Mouse (Mus musculus) frontal cortex, adult 2 months (tissue): ENCODE measurements around the gene Eif4e1b. TPM values are rescaled to one million over a fixed set of nuclear protein-coding genes. Genes with fewer than 3 reads are reported as not detected.

ENCODE experiments used
- DNase-seq, 2 experiments: peaks; one replicate each; pipeline ENCODE4 v3.0.0; 2022; ENCODE audit warnings: low spot score in 1 of 2; ENCODE audit errors: extremely low spot score in 1 of 2
- polyA plus RNA-seq: library from polyadenylated mRNA; depleted of rRNA; stranded (reverse); fragments of >200 nt; gene quantifications from 2 replicates; pipeline ENCODE4 v1.2.3, GENCODE M21; 2012

Eif4e1b gene
- polyA plus RNA-seq, 1 experiment, result not detected

- peak in 1 of 2 experiments; percentile 75 for DNase-seq
Measured at GRCm38 (mm10) chr13:54797861-54798643, 14.3 kb downstream of the Eif4e1b start.

DNA sequence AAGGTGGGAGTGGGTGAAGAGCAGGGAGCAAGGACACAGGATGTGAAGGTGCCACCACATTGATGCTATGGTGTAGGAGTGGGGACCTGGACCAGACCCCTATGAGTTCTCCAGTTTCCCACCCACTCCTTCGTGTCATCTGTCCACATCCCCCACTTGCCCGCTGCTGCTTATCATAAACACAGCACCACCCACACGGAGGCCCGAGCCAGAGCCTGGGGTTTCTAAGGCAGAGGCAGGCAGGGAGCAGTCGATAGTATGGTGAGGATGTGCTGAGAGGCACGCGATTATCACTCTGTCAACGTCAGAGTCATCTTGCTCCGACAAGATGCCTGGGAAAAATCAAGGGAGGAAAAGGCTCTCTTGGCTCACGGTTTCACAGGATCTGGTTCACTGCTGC is 14.9 kb downstream of the Eif4e1b start:
- peak; percentile 69 to 85 for DNase-seq

- DNase-seq, result peak in 1 of 2 experiments; percentile 92
Measured at GRCm38 (mm10) chr13:54799701-54800100, 15.9 kb downstream of the Eif4e1b start.

DNA sequence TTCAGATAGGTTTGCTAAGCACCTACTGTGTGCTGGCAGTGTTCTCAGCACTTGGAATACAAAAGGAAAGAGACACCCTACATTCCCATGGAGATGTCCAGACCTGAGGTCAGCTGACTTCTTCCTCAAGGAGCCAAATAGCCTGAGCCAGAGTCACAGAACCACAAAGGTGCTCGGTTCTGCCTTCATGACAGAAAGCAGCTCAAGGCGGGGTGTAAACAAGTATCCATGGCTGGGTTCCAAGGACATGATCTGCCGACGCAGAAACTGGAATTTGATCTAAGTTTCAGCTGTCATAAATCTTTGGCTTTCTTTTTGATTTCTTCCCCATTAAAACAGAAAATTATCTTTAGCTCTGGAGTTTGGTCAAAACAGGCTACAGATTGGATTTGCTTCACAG is 16.4 kb downstream of the Eif4e1b start:
- DNase-seq, result no peak

GRCm38 (mm10) chr13:54803010-54803409 is 19.2 kb downstream of the Eif4e1b start:
- DNase-seq, result no peak

GRCm38 (mm10) chr13:54805134-54805838 is 21.5 kb downstream of the Eif4e1b start:
- DNase-seq, result peak in 1 of 2 experiments; percentile 76

- no peak for DNase-seq
Measured at GRCm38 (mm10) chr13:54806434-54806976, 22.7 kb downstream of the Eif4e1b start.

DNA sequence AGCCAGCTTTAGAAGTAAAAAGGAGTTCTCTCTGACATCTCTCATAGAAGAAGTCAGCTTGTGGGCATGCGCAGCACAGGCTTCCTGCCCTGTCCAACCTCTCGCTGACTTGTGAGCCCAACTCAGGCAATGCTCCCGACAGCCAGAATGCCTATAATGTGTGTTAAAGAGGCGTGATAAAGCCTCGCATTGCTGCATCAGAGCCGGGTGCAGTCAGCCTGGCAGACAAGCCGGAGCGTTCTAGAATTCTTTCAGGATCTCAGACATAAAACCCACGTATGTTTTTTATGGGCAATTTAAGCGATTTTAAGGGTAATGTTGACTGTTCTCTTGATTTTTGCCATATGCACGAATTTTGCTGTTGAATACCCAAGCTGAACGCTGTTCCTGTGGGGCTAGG is 24.3 kb downstream of the Eif4e1b start:
- peak in 1 of 2 experiments; percentile 51 for DNase-seq

- peak in 1 of 2 experiments; percentile 60 for DNase-seq
Measured at GRCm38 (mm10) chr13:54811476-54811875, 27.7 kb downstream of the Eif4e1b start.

- no peak for DNase-seq
Measured at GRCm38 (mm10) chr13:54813381-54813780, 29.6 kb downstream of the Eif4e1b start.

DNA sequence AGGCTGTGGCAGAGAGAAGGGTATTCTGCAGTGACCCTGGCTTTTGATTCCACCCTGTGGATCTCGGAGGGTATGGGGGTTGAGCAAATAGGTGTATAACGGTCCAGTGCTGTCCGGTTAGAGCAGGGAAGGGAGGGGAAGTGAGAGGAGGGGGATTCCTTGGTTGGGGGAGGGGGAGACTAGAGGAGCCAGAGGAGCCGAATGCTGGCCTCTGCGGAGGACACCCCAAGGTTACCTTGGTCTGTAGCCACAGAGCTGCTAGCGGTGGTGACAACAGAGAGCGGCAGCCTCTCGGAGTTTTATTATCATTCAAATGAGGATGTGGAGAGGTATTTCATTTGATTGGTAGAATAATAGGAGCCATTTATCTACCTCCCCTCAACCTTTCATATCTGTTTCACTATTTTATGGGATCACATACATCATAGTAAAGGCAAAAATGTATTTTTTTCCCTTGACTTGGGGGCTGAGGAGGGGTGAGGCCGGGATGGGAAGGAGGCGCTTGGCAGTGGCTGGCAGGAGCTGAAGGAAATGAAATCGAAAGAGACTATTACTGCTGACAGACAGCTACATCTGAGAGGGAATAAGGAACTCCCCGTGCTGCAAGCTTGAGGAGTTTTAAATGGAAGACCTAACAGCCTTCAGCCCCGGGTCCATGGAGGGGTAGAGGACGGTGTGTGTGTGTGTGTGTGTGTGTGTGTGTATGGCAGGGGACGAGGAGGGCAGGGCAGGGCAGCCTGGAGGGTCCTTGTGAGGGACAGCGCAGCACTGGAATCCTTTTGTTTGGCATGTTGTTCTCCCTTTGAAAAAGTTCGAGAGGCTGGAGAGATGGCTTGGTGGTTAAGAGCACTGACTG is 34.8 kb downstream of the Eif4e1b start:
- no peak for DNase-seq

DNA sequence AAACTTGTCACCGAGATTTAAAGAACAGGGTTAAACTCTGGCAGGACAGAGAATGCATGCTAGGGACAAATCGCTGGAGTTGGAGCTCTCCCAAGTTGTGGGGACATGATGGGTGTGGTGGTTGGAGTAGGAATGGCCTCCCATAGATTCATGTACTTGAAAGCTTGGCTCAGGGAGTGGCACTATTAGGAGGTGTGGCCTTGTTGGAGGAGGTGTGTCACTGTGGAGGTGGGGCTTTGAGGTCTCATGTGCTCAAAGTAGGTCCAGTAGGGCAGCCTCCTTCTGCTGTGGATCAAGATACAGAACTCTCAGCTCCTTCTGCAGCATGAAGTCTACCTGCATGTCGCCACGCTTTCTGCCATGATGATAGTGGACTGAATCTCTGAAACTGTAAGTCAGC is 37.3 kb downstream of the Eif4e1b start:
- DNase-seq, result no peak

- no peak for DNase-seq
Measured at GRCm38 (mm10) chr13:54821931-54822330, 38.1 kb downstream of the Eif4e1b start.

DNA sequence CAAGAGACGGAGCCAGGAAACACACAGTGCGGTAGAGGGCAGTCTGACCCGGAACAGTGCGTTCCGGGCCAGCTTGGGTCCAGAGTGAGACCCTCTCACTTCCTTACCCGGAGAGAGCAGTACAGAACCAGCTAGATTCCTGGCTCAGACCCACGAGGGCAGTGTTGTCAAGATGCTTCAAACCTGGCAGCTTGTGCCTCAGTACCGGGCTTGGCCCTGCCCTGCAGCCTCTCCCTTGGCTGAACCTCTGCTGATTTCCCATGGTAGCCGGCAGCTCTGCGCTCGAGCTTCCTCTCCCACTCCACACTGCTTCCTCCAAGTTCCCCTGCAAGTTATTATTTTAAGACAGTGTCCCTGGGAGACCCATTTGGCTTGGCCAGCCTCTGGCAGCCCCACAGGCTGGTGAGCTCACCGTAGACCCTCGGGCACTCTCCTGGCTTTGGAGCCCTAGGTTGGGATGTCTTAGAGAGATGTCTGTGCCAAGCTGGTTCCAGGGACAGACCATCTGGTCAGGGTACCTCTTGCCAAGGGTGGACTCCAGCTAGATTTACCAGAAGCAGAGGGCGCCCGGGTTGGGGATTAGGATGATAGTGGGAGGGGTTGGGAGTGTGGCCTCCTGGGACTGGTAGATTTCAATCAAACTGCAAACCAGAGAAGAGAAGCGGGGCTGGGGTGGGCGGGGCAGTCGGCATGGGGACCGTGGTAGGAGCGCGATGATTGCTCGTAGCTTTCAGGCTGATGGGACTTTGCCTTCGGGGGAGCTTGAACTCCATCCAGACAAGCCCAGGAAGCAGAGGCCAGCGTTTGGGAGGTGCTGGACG is 40.5 kb downstream of the Eif4e1b start:
- no peak for DNase-seq

DNA sequence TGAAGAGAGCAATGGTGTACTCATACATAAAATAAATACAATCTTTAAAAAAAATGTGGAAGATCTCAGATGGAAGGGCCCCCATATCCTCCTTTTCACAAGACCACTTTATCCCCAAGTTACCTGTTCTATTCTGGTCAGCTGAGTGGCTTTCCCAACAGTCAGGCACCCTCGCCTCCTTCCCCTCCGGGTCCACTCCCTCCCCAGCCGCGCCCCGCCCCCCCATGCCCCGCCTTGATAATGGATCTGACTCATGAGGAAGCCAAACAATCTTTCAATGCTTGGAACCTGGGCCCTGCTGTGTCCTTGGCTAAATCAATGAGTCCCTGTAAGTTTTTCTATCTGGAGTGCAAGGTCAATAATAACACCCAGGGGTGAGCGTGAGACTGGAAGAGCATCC is 44.2 kb downstream of the Eif4e1b start:
- DNase-seq, result no peak

GRCm38 (mm10) chr13:54828508-54828907 is 44.7 kb downstream of the Eif4e1b start:
- no peak for DNase-seq

DNA sequence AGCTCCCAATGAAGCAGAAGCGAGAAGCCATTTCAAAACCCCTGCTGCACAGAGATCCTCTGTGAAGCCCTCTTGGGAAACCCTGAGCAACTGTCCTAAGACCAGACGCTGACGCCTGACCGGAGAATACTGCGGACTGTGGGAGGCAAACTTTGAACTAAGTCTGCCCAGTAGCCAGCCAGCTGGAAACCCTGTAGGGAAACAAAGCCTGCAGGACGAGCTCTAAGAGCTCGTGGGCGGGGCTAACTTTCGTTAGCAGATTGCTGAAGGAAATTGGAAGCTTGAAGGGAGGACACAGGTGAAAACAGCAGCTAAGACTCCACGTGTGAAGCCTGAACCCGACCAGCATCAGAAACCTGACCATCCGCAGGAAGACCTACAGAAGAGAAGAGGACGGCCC is 45.7 kb downstream of the Eif4e1b start:
- DNase-seq, result no peak

DNA sequence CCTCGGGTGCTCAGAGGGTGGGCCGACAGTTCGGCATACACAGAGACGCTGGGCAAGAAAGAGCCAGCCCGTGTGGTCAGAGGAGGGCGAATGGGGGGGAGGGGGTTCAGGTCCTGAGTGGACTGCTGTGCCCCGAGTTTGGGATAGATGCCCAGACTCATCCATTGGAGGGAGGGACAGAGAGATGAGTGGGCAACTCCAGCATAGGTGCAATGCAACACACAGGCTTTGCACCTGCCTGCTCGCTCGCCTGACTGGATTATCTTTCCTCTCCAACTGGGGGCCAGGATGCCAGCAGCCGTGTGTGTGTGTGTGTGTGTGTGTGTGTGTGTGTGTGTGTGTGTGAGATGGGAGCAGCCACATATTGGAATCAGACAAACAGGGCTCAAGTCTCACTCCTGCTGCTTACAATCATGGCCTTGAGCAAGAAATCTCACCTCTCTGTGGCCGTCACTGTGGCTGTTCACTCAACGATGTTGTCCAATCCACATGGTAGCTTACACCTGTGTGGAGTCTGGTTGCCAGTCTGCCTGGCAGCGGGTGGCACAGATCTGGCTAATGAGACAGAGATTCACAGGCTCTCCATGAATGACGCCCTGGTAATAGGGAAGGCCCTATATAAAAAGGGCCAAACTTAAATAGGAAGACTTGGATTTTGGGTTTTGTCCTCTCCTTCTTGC is 52.7 kb downstream of the Eif4e1b start:
- no peak for DNase-seq

GRCm38 (mm10) chr13:54837061-54837460 is 53.3 kb downstream of the Eif4e1b start:
- DNase-seq, result no peak
